Mouse (Mus musculus) ES-Bruce4 (cell line): ENCODE measurements around the gene Pold4.

Experiments used
- CTCF ChIP-seq: IDR thresholded peaks from one replicate; pipeline ENCODE4 v1.8.1; 2011; ENCODE audit warnings: low read depth, low read length
- EP300 ChIP-seq: IDR thresholded peaks from 2 replicates; pipeline ENCODE4 v1.6.1; 2011; ENCODE audit warnings: low read depth, low read length; ENCODE audit not compliant: insufficient read depth
- POLR2A ChIP-seq: IDR thresholded peaks from one replicate; pipeline ENCODE4 v1.8.1; 2011; ENCODE audit warnings: low read length; ENCODE audit not compliant: insufficient read depth

- TF ChIP-seq POLR2A, result no peak
- no peak for TF ChIP-seq CTCF
- no peak for TF ChIP-seq EP300
These were observed 48.0 kb upstream of the Pold4 start for GRCm38 (mm10) chr19:4183689-4184088.
